2 mouse cellular contexts compared by ENCODE assay signal in genomic region chr1:181844874-181845547, GRCm38 (mm10).
TF ChIP-seq lines count a peak whose summit lies in the region.

No protein-coding gene starts in this region.

TF ChIP-seq in CH12.LX, 34 proteins besides CTCF, POLR2A, EP300 and RAD21:
- TF ChIP-seq UBTF (IDR thresholded peaks at IDR 0.05; ENCODE audit: low read depth, low read length): no peak
- peak; percentile 58 for TF ChIP-seq TCF12 (IDR thresholded peaks at IDR 0.05; ENCODE audit: low read depth, low read length)
- TF ChIP-seq GABPA (IDR thresholded peaks at IDR 0.05; ENCODE audit: insufficient replicate concordance, low read depth, low read length): no peak
- TF ChIP-seq MAX (IDR thresholded peaks at IDR 0.05; ENCODE audit: low read length): peak; percentile 65
- TF ChIP-seq KAT2A (IDR thresholded peaks at IDR 0.05; ENCODE audit: insufficient replicate concordance, low read length): no peak
- TF ChIP-seq SIN3A (IDR thresholded peaks at IDR 0.05; ENCODE audit: low read length): peak; percentile 59; the same call in 1 of the 2 replicates
- TF ChIP-seq USF1 (IDR thresholded peaks at IDR 0.05; ENCODE audit: low read depth, low read length): peak; percentile 9; the same call in 1 of the 2 replicates
- peak; percentile 43; the same call in 1 of the 2 replicates for TF ChIP-seq MYC (IDR thresholded peaks at IDR 0.05; ENCODE audit: low read depth, low read length)
- TF ChIP-seq TBP (conservative IDR thresholded peaks at IDR 0.05; ENCODE audit: low read depth, low read length): peak; percentile 85
- TF ChIP-seq IRF4 (IDR thresholded peaks at IDR 0.05; ENCODE audit: low read depth, low read length): peak; percentile 3; the same call in 1 of the 2 replicates
- no peak for TF ChIP-seq PAX5 (IDR thresholded peaks at IDR 0.05; ENCODE audit: low read length)
- peak; percentile 53 for TF ChIP-seq MXI1 (IDR thresholded peaks at IDR 0.05; ENCODE audit: low read depth, low read length)

TF ChIP-seq in ES-E14, 5 proteins besides CTCF, POLR2A, EP300 and RAD21:
- TF ChIP-seq CHD2 (IDR thresholded peaks at IDR 0.05; ENCODE audit: low read depth, low read length): no peak
- TF ChIP-seq ZC3H11A (IDR thresholded peaks at IDR 0.05; ENCODE audit: borderline replicate concordance, low read depth, low read length): no peak
- no peak for TF ChIP-seq MAFK (IDR thresholded peaks at IDR 0.05; ENCODE audit: insufficient read depth, low read depth, low read length)
- no peak for TF ChIP-seq ZNF384 (IDR thresholded peaks at IDR 0.05; ENCODE audit: low read depth, low read length)
